Mouse (Mus musculus) limb, embryonic 12.5 days (tissue): Measurements from ENCODE around the gene Gm49361. TPM values are rescaled to one million over a fixed set of nuclear protein-coding genes. Genes with fewer than 3 reads are reported as not detected.

Experiments used
- ATAC-seq: fragments of 200-750 bp; cut with Nextera tagmentation; 2 replicates; pipeline ENCODE4 v1.8.0; 2017; ENCODE audit warnings: low read depth, moderate TSS enrichment; ENCODE audit not compliant: insufficient number of reproducible peaks, insufficient read depth, low FRiP score, low TSS enrichment
- H3K27ac ChIP-seq: fragments of 300-500 bp; sonication (generic); 2 replicates; pipeline ENCODE4 v1.5.1; 2016; ENCODE audit warnings: mild to moderate bottlenecking, moderate library complexity
- H3K27me3 ChIP-seq: fragments of 300-500 bp; sonication (generic); 2 replicates; pipeline ENCODE4 v1.6.1; 2016; ENCODE audit warnings: mild to moderate bottlenecking, moderate library complexity
- H3K36me3 ChIP-seq: fragments of 300-500 bp; sonication (generic); 2 replicates; pipeline ENCODE4 v1.6.1; 2016; ENCODE audit warnings: mild to moderate bottlenecking, moderate library complexity
- H3K4me1 ChIP-seq: fragments of 300-500 bp; sonication (generic); replicated peaks from 2 replicates; pipeline ENCODE4 v1.6.1; 2016
- H3K4me2 ChIP-seq: fragments of 300-500 bp; sonication (generic); 2 replicates; pipeline ENCODE4 v1.6.1; 2016; ENCODE audit warnings: mild to moderate bottlenecking, moderate library complexity
- H3K4me3 ChIP-seq: fragments of 300-500 bp; sonication (generic); replicated peaks from 2 replicates; pipeline ENCODE4 v1.5.1; 2016; ENCODE audit warnings: mild to moderate bottlenecking
- H3K9ac ChIP-seq: fragments of 300-500 bp; sonication (generic); replicated peaks from 2 replicates; pipeline ENCODE4 v1.6.1; 2016; ENCODE audit warnings: mild to moderate bottlenecking, moderate library complexity
- H3K9me3 ChIP-seq: fragments of 300-500 bp; sonication (generic); 2 replicates; pipeline ENCODE4 v1.6.1; 2016; ENCODE audit warnings: mild to moderate bottlenecking, moderate library complexity
- WGBS: fragments of 180-500 bp; shearing (Covaris S2); methylation state at CpG from one replicate; pipeline ENCODE4 v1.1.7; 2016; 5-methylcytosine and 5-hydroxymethylcytosine counted together
- polyA plus RNA-seq: library from polyadenylated mRNA; unstranded; fragments of >200 nt; fragmentation: Nextera tagmentation; extraction: Ambion mirVana; gene quantifications from 2 replicates; pipeline ENCODE4 v1.2.1, GENCODE M21; 2016

The Gm49361 gene
- polyA plus RNA-seq, 1 experiment from 2014 or later, result not detected

- no peak overlapping the region for H3K4me2 ChIP-seq
- H3K27me3 ChIP-seq, result no peaks in the 10 kb centered on the region
- H3K4me1 ChIP-seq, result no peaks in the 10 kb centered on the region
- no peaks in the 10 kb centered on the region for H3K9me3 ChIP-seq
- H3K4me3 ChIP-seq, result no peak overlapping the region
- no peak for ATAC-seq
- H3K27ac ChIP-seq, result no peak overlapping the region
- H3K9ac ChIP-seq, result no peak overlapping the region
- peaks cover 43% of the 10 kb centered on the region for H3K36me3 ChIP-seq
- WGBS, result 81% methylated on average over 5 of the region's 5 CpGs
Measured at GRCm38 (mm10) chr14:57687441-57687840, 58.5 kb downstream of the Gm49361 start.

DNA sequence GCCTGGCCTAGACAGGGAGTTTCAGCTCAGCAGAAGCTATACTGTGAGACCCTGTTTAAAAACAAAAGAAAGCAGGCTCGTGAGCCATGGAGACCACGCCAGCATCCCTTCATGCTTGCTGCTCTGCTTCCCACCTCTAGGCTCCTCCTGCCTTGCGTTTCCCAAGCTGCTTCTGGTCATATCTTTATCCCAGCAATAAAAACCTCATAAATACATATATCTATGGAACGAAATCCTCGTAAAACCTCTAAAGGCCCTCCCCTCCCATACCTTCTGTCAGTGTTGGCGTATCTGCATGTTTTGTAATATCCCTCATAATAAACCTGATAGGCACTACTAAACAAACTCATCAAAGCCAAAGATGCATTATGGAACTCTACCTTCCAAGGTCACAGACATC lies 59.3 kb downstream of the Gm49361 start:
- no peak overlapping the region for H3K9ac ChIP-seq
- peaks cover 35% of the 10 kb centered on the region for H3K36me3 ChIP-seq
- no peaks in the 10 kb centered on the region for H3K27me3 ChIP-seq
- no peak overlapping the region for H3K4me2 ChIP-seq
- no peak for ATAC-seq
- H3K27ac ChIP-seq, result no peak overlapping the region
- H3K4me3 ChIP-seq, result no peak overlapping the region
- WGBS, result 85% methylated on average over 6 of the region's 6 CpGs
- no peaks in the 10 kb centered on the region for H3K4me1 ChIP-seq
- no peaks in the 10 kb centered on the region for H3K9me3 ChIP-seq

DNA sequence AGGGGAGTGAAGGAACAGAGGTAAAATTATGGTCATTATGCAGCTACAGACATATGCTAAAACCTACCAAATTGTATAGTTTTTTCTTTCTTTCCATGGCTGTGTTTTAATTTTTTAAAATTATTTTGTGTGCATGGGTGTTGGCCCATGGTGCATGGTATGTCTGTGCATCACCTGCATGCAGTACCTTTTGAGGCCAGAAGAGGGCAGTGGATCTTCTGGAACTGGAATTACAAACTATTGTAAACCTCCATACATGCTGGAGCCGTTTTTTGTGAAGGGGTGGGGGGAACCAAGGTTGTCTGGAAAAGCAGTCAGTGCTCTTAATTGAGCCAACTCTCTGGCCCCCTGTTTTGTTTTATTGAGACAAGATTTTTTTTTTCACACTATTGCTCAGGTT lies 61.3 kb downstream of the Gm49361 start:
- Histone ChIP-seq H3K4me3 (no peak overlapping the region), H3K27me3 (no peaks in the 10 kb centered on the region), H3K9ac (no peak overlapping the region), H3K4me1 (no peaks in the 10 kb centered on the region), H3K36me3 (peaks cover 15% of the 10 kb centered on the region), H3K27ac (no peak overlapping the region), H3K9me3 (no peaks in the 10 kb centered on the region), H3K4me2 (no peak overlapping the region)
- 18% methylated on average over 1 of the region's 1 CpGs for WGBS
- ATAC-seq, result no peak

GRCm38 (mm10) chr14:57682751-57683150 lies 63.2 kb downstream of the Gm49361 start:
- Histone ChIP-seq H3K4me2 (no peak overlapping the region), H3K36me3 (no peaks in the 10 kb centered on the region), H3K4me1 (no peaks in the 10 kb centered on the region), H3K9ac (no peak overlapping the region), H3K27ac (no peak overlapping the region), H3K9me3 (no peaks in the 10 kb centered on the region), H3K4me3 (no peak overlapping the region), H3K27me3 (no peaks in the 10 kb centered on the region)
- 85% methylated on average over 4 of the region's 4 CpGs for WGBS
- no peak for ATAC-seq

GRCm38 (mm10) chr14:57679958-57680535 lies 65.9 kb downstream of the Gm49361 start:
- no peak overlapping the region for H3K9ac ChIP-seq
- no peak overlapping the region for H3K27ac ChIP-seq
- H3K27me3 ChIP-seq, result no peaks in the 10 kb centered on the region
- no peak overlapping the region for H3K4me2 ChIP-seq
- no peaks in the 10 kb centered on the region for H3K36me3 ChIP-seq
- 40% methylated on average over 5 of the region's 5 CpGs for WGBS
- no peak overlapping the region for H3K4me3 ChIP-seq
- H3K4me1 ChIP-seq, result no peaks in the 10 kb centered on the region
- peak; percentile 52; the same call in 1 of the 2 replicates for ATAC-seq
- no peaks in the 10 kb centered on the region for H3K9me3 ChIP-seq

DNA sequence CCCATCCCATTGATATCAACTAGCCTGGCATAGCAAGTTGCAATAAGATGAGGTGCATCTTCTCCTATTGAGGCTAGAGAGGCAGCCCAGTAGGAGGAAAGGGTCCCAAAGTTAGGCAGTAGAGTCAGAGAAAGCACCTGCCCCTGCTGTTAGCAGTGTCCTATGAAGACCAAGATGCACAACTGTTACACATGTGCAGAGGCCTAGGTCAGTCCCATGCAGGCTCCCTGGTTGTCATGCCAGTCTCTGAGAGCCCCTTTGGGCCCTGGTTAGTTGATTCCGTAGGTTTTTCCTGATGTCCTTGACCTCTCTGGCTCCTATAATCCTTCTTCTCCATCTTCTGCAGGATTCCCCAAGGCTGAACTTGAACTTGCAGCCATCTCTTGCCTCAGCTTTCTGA lies 66.4 kb downstream of the Gm49361 start:
- no peak overlapping the region for H3K4me3 ChIP-seq

DNA sequence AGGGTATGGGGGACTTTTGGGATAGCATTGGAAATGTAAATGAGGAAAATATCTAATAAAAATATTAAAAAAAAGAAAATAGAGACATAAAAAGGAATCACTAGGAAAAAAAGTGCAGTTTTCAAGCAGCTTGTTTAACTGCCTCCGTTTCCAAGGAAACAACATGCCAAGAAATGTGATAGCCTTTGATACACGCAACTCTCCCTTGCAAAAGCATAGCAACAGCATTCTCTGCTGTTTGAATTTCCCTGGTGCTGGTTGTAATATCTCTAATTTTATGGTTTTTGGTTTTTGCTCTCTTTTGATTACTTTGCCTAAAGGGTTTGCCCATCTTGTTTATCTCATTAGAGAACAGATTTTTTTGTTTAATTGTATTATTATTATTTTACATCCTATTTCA lies 70.4 kb downstream of the Gm49361 start:
- Histone ChIP-seq H3K4me3 (no peak overlapping the region), H3K4me2 (no peak overlapping the region), H3K9ac (no peak overlapping the region), H3K4me1 (no peaks in the 10 kb centered on the region), H3K27me3 (no peaks in the 10 kb centered on the region), H3K27ac (no peak overlapping the region), H3K9me3 (no peaks in the 10 kb centered on the region), H3K36me3 (no peaks in the 10 kb centered on the region)
- ATAC-seq, result no peak
- 45% methylated on average over 2 of the region's 2 CpGs for WGBS

More for the DNA sequence above, 66.4 kb downstream of the Gm49361 start:
- H3K4me2 ChIP-seq, result no peak overlapping the region
- no peaks in the 10 kb centered on the region for H3K36me3 ChIP-seq
- H3K9ac ChIP-seq, result no peak overlapping the region
- ATAC-seq, result 0 out of 2 replicates have a peak, but pooled peaks have one; percentile 37
- no peaks in the 10 kb centered on the region for H3K4me1 ChIP-seq
- H3K27ac ChIP-seq, result no peak overlapping the region
- no peaks in the 10 kb centered on the region for H3K9me3 ChIP-seq
- H3K27me3 ChIP-seq, result no peaks in the 10 kb centered on the region
- WGBS, result 12% methylated on average over 1 of the region's 1 CpGs

DNA sequence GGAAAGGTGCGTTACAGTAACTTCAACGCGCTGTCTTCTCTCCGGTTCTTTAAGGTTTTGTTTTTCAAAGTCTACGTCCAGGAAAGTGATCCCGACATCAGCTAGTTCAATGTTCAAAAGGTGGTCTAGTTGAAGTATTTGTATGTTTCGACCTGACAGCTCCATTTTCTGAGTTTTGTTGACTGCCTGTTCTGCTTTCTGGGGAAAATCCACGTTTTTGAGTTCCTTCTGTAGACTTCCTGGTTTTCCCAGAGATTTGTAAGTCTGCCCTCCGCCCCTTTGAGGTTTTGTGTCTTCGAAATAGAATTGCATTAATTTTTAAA lies 80.3 kb downstream of the Gm49361 start:
- no peaks in the 10 kb centered on the region for H3K27me3 ChIP-seq
- peak overlapping the region; percentile 83 for H3K4me3 ChIP-seq
- WGBS, result 16% methylated on average over 10 of the region's 10 CpGs
- H3K4me1 ChIP-seq, result peaks cover 5% of the 10 kb centered on the region
- H3K9ac ChIP-seq, result peak overlapping the region; percentile 92
- peak overlapping the region; percentile 83 for H3K4me2 ChIP-seq
- no peaks in the 10 kb centered on the region for H3K9me3 ChIP-seq
- H3K36me3 ChIP-seq, result peaks cover 6% of the 10 kb centered on the region; the same call in 1 of the 2 replicates
- ATAC-seq, result no peak
- H3K27ac ChIP-seq, result peak overlapping the region; percentile 97; the same call in 1 of the 2 replicates

- under 1% methylated on average over 80 of the region's 80 CpGs for WGBS
- Histone ChIP-seq H3K27me3 (no peaks in the 10 kb centered on the region), H3K9me3 (no peaks in the 10 kb centered on the region), H3K4me2 (peak within 1 kb of the TSS; percentile 83), H3K4me1 (peaks cover 5% of the 10 kb centered on the region), H3K9ac (peak within 1 kb of the TSS; percentile 92), H3K36me3 (peaks cover 6% of the 10 kb centered on the region; the same call in 1 of the 2 replicates), H3K4me3 (peak within 1 kb of the TSS; percentile 83), H3K27ac (peak within 1 kb of the TSS; percentile 97)
- ATAC-seq, result peak; percentile 90
Measured at GRCm38 (mm10) chr14:57664822-57665627, 80.9 kb downstream of the Gm49361 start, which contains the start of gene Xpo4. Gene Xpo4, minus strand, starts transcription at chr14:57665430.

GRCm38 (mm10) chr14:57664311-57664821 lies 81.5 kb downstream of the Gm49361 start:
- H3K27me3 ChIP-seq, result no peaks in the 10 kb centered on the region
- peak overlapping the region; percentile 83 for H3K4me2 ChIP-seq
- peak; percentile 52 for ATAC-seq
- peaks cover 6% of the 10 kb centered on the region; the same call in 1 of the 2 replicates for H3K36me3 ChIP-seq
- peak overlapping the region; percentile 83 for H3K4me3 ChIP-seq
- peaks cover 5% of the 10 kb centered on the region for H3K4me1 ChIP-seq
- peak overlapping the region; percentile 97 for H3K27ac ChIP-seq
- under 1% methylated on average over 19 of the region's 19 CpGs for WGBS
- peak overlapping the region; percentile 92 for H3K9ac ChIP-seq
- H3K9me3 ChIP-seq, result no peaks in the 10 kb centered on the region

- Histone ChIP-seq H3K4me1 (peaks cover 5% of the 10 kb centered on the region), H3K9ac (peak overlapping the region; percentile 92; the same call in 1 of the 2 replicates), H3K36me3 (peaks cover 6% of the 10 kb centered on the region; the same call in 1 of the 2 replicates), H3K27ac (no peak overlapping the region), H3K9me3 (no peaks in the 10 kb centered on the region), H3K27me3 (no peaks in the 10 kb centered on the region), H3K4me3 (peak overlapping the region; percentile 83), H3K4me2 (peak overlapping the region; percentile 83)
- 30% methylated on average over 1 of the region's 1 CpGs for WGBS
- no peak for ATAC-seq
Measured at GRCm38 (mm10) chr14:57663630-57664029, 82.3 kb downstream of the Gm49361 start.
